Mouse (Mus musculus) subcutaneous adipose tissue, adult 2 months (tissue): ENCODE measurements around the gene Arl4c. TPM values are rescaled to one million over a fixed set of nuclear protein-coding genes. Genes with fewer than 3 reads are reported as not detected.

ENCODE experiments used
- polyA plus RNA-seq: library from polyadenylated mRNA; depleted of rRNA; stranded (reverse); fragments of >200 nt; gene quantifications from 2 replicates; pipeline ENCODE4 v1.2.3, GENCODE M21; 2012; ENCODE audit warnings: low replicate concordance; rRNA removed

Arl4c gene
- polyA plus RNA-seq = 2.8 and 59.9 TPM in 2 replicates

DNA sequence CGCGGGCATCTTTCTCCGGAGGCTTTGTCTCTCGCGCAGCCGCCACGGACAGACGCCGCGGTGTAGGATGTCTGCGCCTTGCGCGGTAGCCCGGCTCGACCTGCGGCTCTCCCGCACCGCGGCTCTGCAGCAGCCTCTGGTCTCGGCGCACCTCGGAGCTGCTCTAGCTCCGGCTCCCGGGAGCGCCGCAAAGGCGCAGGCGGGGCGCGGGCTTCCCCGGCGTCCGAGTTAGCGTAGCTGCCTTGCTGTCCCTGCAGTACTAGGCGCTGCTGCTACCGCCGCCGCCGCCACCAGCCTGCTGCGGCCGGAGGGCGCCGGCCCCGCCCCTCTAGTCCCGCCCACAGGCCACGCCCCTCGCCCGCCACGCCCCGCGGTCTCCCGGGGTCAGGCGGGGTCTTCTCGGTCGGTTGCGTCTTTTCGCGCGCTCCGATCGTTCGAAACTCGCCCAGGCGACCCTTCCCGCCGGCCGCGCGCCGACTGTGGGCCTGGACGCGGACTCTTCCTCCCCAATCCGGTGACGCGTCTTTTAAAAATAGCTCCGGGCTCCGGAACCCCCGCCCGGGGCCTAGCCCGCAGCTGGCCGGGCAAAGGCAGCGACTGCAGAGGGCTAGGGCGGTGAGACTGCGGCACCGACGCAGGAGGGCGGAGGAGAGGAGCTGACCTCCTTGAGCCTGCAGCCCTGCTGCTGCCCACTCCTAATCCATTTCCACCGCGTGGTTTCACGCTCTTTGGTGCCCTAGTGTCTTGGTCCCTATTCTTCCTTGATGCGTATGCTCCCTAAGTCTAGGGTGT, at the start of gene Arl4c:
Arl4c (minus strand) TSS at position 352 of the 792 bp plus-strand sequence.

Other genes with a start within 250 kb of the Arl4c start
- 0.18 TPM in 1 of 2 replicates, not detected in the other for gene Glrp1, start 192.2 kb downstream of the Arl4c start, polyA plus RNA-seq